In the genomic region with DNA sequence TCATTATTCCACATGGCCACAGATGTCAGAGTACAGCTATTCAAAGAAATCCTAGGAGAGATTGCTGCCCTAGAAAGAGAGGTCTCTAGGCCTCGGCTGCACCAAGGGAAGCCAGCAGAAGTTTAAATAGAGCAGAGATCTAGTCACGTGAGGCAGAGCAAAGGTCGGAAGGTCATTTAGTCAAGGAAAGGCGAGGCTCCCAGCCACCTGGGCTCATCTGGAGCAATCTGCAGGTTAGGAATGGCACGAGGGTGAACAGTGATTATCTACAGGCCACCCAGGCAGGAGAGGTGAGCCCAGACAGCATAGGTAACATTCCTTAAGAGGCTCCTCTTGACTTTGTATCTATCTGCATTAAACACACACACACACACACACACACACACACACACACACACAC, we compare ENCODE assay signal across 25 mouse cellular contexts. TPM values are rescaled to one million over a fixed set of nuclear protein-coding genes. Genes with fewer than 3 reads are reported as not detected.
A peak's percentile ranks its signal among the peaks of the same experiment; 100 is the strongest.
DNase-seq lines count a peak whose midpoint lies in the region; ATAC-seq and TF ChIP-seq lines count a peak whose summit lies in the region.
"Had no signal": no experiment of that assay in that cellular context is flagged by ENCODE, and none has a peak within 500 bp of the region (broad histone marks: within the 10 kb centered on the region; RNA-seq: fewer than 3 reads in every experiment).

No protein-coding gene starts in this region.

- in situ Hi-C loops in ES-E14 (cut with MboI; ENCODE audit: low sequenced_read_pairs in 2 of 2, unreplicated experiment in 2 of 2), result no loop called here

- no peak overlapping the region for H3K4me3 ChIP-seq in ES-E14 (ENCODE audit: insufficient read depth in 1 of 2, low read depth in 1 of 2, low read length in 2 of 2, poor library complexity in 1 of 2, severe bottlenecking in 1 of 2)
- no peak overlapping the region for H3K4me3 ChIP-seq in liver, embryonic 15.5 days (replicated peaks)
- H3K4me3 ChIP-seq: embryonic facial prominence, embryonic 15.5 days; forebrain, embryonic 12.5 days; midbrain, embryonic 12.5 days; myocyte had no signal

- no peak overlapping the region; the same call in 1 of the 2 replicates for H3K27ac ChIP-seq in ES-E14 (ENCODE audit: insufficient read depth, low read depth, low read length, poor library complexity, severe bottlenecking)
- H3K27ac ChIP-seq in liver, embryonic 15.5 days (replicated peaks), result peak overlapping the region; percentile 98
- H3K27ac ChIP-seq: embryonic facial prominence, embryonic 15.5 days; forebrain, embryonic 12.5 days; hindbrain, postnatal 0 days; midbrain, embryonic 12.5 days had no signal

- DNase-seq in heart, adult 11 months, result peak; percentile 42
- DNase-seq in heart, postnatal 4 days, result no peak
- DNase-seq in ES-E14 (ENCODE audit: low read depth, low spot score), result peak; percentile 73
- peak; percentile 12 for DNase-seq in kidney, postnatal 14 days
- DNase-seq in heart, postnatal 10 days, result no peak
- no peak for DNase-seq in left cerebral cortex, adult 8-10 months (ENCODE audit: low spot score in 2 of 2)
- no peak for DNase-seq in ovary, postnatal 36 days (ENCODE audit: low spot score)
- DNase-seq: adrenal gland, adult 2 months; cerebellum, adult 11-12 months; cerebellum, postnatal 36 days; heart, postnatal 36 days; lung, postnatal 14 days; right cerebral cortex, adult 18-20 months; thymus, postnatal 25 days had no signal

- no peak overlapping the region for H3K4me2 ChIP-seq in liver, embryonic 15.5 days
- H3K4me2 ChIP-seq: embryonic facial prominence, embryonic 15.5 days; forebrain, embryonic 12.5 days; heart, embryonic 11.5 days; midbrain, embryonic 12.5 days had no signal

- H3K27me3 ChIP-seq in liver, embryonic 15.5 days, result no peaks in the 10 kb centered on the region
- H3K27me3 ChIP-seq: embryonic facial prominence, embryonic 15.5 days; forebrain, embryonic 12.5 days; midbrain, embryonic 12.5 days had no signal

- ATAC-seq in liver, embryonic 15.5 days (ENCODE audit: insufficient read depth), result no peak
- ATAC-seq: hindbrain, postnatal 0 days had no signal

- H3K9me3 ChIP-seq in ES-E14 (ENCODE audit: control insufficient read depth, insufficient read depth, low read depth, low read length), result no peaks in the 10 kb centered on the region
- no peaks in the 10 kb centered on the region for H3K9me3 ChIP-seq in liver, embryonic 15.5 days (replicated peaks)
- H3K9me3 ChIP-seq: embryonic facial prominence, embryonic 15.5 days; forebrain, embryonic 12.5 days; midbrain, embryonic 12.5 days had no signal

- H3K9ac ChIP-seq in ES-E14 (ENCODE audit: insufficient read depth, low read depth, low read length, poor library complexity, severe bottlenecking), result no peak overlapping the region
- H3K9ac ChIP-seq in liver, embryonic 15.5 days, result peak overlapping the region; percentile 51
- H3K9ac ChIP-seq: embryonic facial prominence, embryonic 15.5 days; forebrain, embryonic 12.5 days; midbrain, embryonic 12.5 days had no signal

- H3K4me1 ChIP-seq in ES-E14 (ENCODE audit: control insufficient read depth in 2 of 2, insufficient read depth in 2 of 2, low read length in 2 of 2, poor library complexity in 1 of 2), result peaks cover 0 to 6% of the 10 kb centered on the region in 2 experiments; a peak in 2 of 4 replicates
- H3K4me1 ChIP-seq in liver, embryonic 15.5 days (replicated peaks), result peaks cover 87% of the 10 kb centered on the region
- H3K4me1 ChIP-seq: embryonic facial prominence, embryonic 15.5 days; forebrain, embryonic 12.5 days; midbrain, embryonic 12.5 days had no signal

- no peaks in the 10 kb centered on the region for H3K36me3 ChIP-seq in ES-E14 (ENCODE audit: control insufficient read depth, insufficient read depth, low read length, poor library complexity, severe bottlenecking)
- no peaks in the 10 kb centered on the region for H3K36me3 ChIP-seq in liver, embryonic 15.5 days (replicated peaks)
- H3K36me3 ChIP-seq: embryonic facial prominence, embryonic 15.5 days; forebrain, embryonic 12.5 days; midbrain, embryonic 12.5 days had no signal

- 59% methylated on average over 5 of the region's 5 CpGs for WGBS in liver, embryonic 15.5 days (ENCODE audit: insufficient replicate concordance)

- intact Hi-C loops in heart, postnatal 10 days (cut with DNase I), result no loop called here

TF ChIP-seq in ES-E14, 5 proteins besides CTCF, POLR2A, EP300 and RAD21:
- TF ChIP-seq HCFC1 (IDR thresholded peaks at IDR 0.05; ENCODE audit: borderline replicate concordance, insufficient read depth, low read length) (no peak), MAFK (IDR thresholded peaks at IDR 0.05; ENCODE audit: insufficient read depth, low read depth, low read length) (no peak), ZC3H11A (IDR thresholded peaks at IDR 0.05; ENCODE audit: borderline replicate concordance, low read depth, low read length) (no peak), ZNF384 (IDR thresholded peaks at IDR 0.05; ENCODE audit: low read depth, low read length) (no peak), CHD2 (IDR thresholded peaks at IDR 0.05; ENCODE audit: low read depth, low read length) (no peak)

RNA-seq across cellular contexts. Expression of a gene that starts 12.4 kb away (rescaled TPM):
- 10 to 100 TPM; 48.5 to 50.8 TPM for total RNA-seq in heart, postnatal 4 days (2021)
- 46.1 and 66.6 TPM in 2 replicates for total RNA-seq in ES-E14 (2012; rRNA removed)
- polyA plus RNA-seq in liver, embryonic 15.5 days (2015; fragmentation: Nextera tagmentation; extraction: Ambion mirVana), result 46.3 and 46.5 TPM in 2 replicates
- 10 to 100 TPM; 39.9 to 43.2 TPM for total RNA-seq in heart, postnatal 10 days (2021)
- 10 to 100 TPM; 59.0 to 69.1 (median 62.1) TPM for total RNA-seq in left cerebral cortex, adult 8-10 months (2022)

RNA-seq across cellular contexts. Expression of a gene that starts 55.9 kb away (rescaled TPM):
- total RNA-seq in heart, postnatal 4 days (2021), result not detected
- not detected in 2 replicates for total RNA-seq in ES-E14 (2012; rRNA removed)
- not detected in 2 replicates for polyA plus RNA-seq in liver, embryonic 15.5 days (2015; fragmentation: Nextera tagmentation; extraction: Ambion mirVana)
- total RNA-seq in heart, postnatal 10 days (2021), result not detected
- not detected for total RNA-seq in left cerebral cortex, adult 8-10 months (2022)
- total RNA-seq: adrenal gland, adult 2 months; gastrocnemius, adult 8-10 months; heart, postnatal 36 days; hindbrain, postnatal 0 days had no signal
- polyA plus RNA-seq: adrenal gland, adult 2 months; brain, embryonic 14.5 days; forebrain, embryonic 12.5 days; heart, embryonic 11.5 days; hindbrain, postnatal 0 days; limb, embryonic 14.5 days; midbrain, embryonic 12.5 days; myocyte; stomach, embryonic 16.5 days had no signal

RNA-seq across cellular contexts. Expression of a gene that starts 58.6 kb away (rescaled TPM):
- total RNA-seq in heart, postnatal 4 days (2021), result not detected
- total RNA-seq in ES-E14 (2012; rRNA removed), result not detected in 2 replicates
- 0.07 and 0.10 TPM in 2 replicates for polyA plus RNA-seq in liver, embryonic 15.5 days (2015; fragmentation: Nextera tagmentation; extraction: Ambion mirVana)
- not detected for total RNA-seq in heart, postnatal 10 days (2021)
- not detected for total RNA-seq in left cerebral cortex, adult 8-10 months (2022)
- total RNA-seq: adrenal gland, adult 2 months; gastrocnemius, adult 8-10 months; heart, postnatal 36 days; hindbrain, postnatal 0 days had no signal
- polyA plus RNA-seq: adrenal gland, adult 2 months; brain, embryonic 14.5 days; hindbrain, postnatal 0 days; limb, embryonic 14.5 days; myocyte had no signal

Comparison
In these comparisons a context has a peak if more than half of its experiments do, and no peak if none do; other contexts are left out.
1. DNase-seq: peak in heart, adult 11 months (single experiment), ES-E14 (single experiment) and kidney, postnatal 14 days (single experiment); none in heart, postnatal 4 days (single experiment), heart, postnatal 10 days (0 of 2), left cerebral cortex, adult 8-10 months (0 of 2) and ovary, postnatal 36 days (single experiment).